Mouse (Mus musculus) brain, embryonic 14.5 days (tissue): ENCODE results near the gene Crat.

Experiments used
- CTCF ChIP-seq: fragments of 200-500 bp; IDR thresholded peaks from 2 replicates; pipeline ENCODE4 v1.5.1; 2012; ENCODE audit warnings: inconsistent platforms, mild to moderate bottlenecking, moderate library complexity, borderline replicate concordance; ENCODE audit not compliant: insufficient read depth, insufficient read length; ENCODE audit errors: extremely low read depth
- POLR2A ChIP-seq: fragments of 200-500 bp; IDR thresholded peaks from 2 replicates; pipeline ENCODE4 v1.6.1; 2012; ENCODE audit warnings: mild to moderate bottlenecking, inconsistent platforms, borderline replicate concordance; ENCODE audit not compliant: poor library complexity, insufficient read depth, insufficient read length, severe bottlenecking; ENCODE audit errors: extremely low read depth

DNA sequence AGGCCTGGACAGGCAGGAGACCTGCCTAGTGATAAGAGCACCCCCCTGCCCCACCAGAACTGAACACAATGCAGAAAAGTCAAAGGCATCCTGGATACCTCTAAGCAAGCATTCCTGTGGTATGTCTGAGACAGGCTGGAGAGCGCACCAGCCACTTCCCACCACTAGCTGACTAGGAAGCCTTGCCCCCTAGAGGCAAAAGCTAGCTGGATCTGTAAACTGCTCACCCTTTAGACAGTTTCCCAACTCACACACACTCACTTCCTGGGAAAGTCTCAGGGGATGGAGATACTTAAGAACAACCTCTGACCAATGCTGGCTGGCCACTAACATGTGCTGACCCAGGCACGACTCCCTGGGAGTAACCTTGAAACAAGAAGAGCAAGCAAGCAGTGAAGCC is 64.5 kb downstream of the Crat start:
- TF ChIP-seq CTCF = peak; percentile 20; the same call in 1 of the 2 replicates
- TF ChIP-seq POLR2A = no peak
